11 mouse cellular contexts compared by ENCODE assay signal in the genomic region with DNA sequence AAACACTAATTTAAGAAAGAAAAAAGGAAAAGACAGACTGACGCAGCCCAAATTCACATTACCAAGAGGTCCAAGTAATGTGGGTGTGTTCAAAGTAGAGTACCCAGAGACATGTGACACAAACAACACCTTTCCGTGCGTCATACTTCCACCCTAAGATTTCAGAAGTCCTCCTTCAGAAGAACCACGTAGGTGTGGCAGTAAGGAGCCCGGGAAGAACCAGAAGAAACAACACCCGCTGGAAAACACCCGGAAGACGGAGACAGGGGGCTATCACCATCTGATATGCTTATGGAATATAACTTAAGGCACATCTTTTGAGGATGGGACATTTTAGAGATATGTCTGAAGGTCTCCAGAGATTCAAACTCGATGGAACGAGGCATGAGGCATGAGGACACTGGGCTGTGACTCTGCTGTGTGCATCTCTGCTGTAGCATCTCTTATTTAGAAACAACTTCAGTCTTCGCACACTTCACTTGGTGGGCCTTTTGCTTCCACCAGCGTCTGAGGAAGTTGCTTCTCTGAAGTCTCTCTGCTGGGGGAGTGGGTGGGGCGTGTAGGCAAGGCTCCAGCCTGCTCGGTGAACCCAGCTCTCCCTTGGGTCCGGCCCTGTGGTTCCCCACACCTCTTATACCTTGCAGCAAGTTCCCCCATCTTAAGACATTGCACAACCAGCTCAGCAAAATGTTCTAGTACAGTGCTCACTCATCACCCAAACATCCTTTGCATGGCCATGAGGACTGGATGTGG. TPM values are rescaled to one million over a fixed set of nuclear protein-coding genes. Genes with fewer than 3 reads are reported as not detected.
DNase-seq lines count a peak whose midpoint lies in the region; ATAC-seq lines count a peak whose summit lies in the region.
"Had no signal": no experiment of that assay in that cellular context is flagged by ENCODE, and none has a peak within 500 bp of the region (broad histone marks: within the 10 kb centered on the region; RNA-seq: fewer than 3 reads in every experiment).

No protein-coding gene starts in this region.

- H3K9ac ChIP-seq in forebrain, embryonic 14.5 days (ENCODE audit: low read length) = no peak overlapping the region
- H3K9ac ChIP-seq: forebrain, embryonic 13.5 days; limb, embryonic 13.5 days had no signal

- no peak overlapping the region for H3K4me2 ChIP-seq in forebrain, embryonic 14.5 days (ENCODE audit: low read length)
- H3K4me2 ChIP-seq: forebrain, embryonic 13.5 days; limb, embryonic 13.5 days had no signal

- WGBS in forebrain, embryonic 14.5 days = 93% methylated on average over 15 of the region's 15 CpGs

- ATAC-seq in activated CD4-positive, CD25-positive, alpha-beta regulatory T cell, adult 4 months = peak; percentile 51
- no peak for ATAC-seq in cerebellum, adult (ENCODE audit: insufficient number of reproducible peaks, low FRiP score, low TSS enrichment)
- no peak for ATAC-seq in forebrain, embryonic 14.5 days
- ATAC-seq: forebrain, embryonic 13.5 days had no signal

- H3K27ac ChIP-seq in forebrain, embryonic 14.5 days (ENCODE audit: low read depth, low read length) = no peak overlapping the region
- H3K27ac ChIP-seq: forebrain, embryonic 13.5 days; limb, embryonic 13.5 days had no signal

- peaks cover 3% of the 10 kb centered on the region; the same call in 1 of the 2 replicates for H3K9me3 ChIP-seq in forebrain, embryonic 14.5 days (replicated peaks; ENCODE audit: control insufficient read depth, low read length)
- H3K9me3 ChIP-seq: forebrain, embryonic 13.5 days; limb, embryonic 13.5 days had no signal

- H3K27me3 ChIP-seq in forebrain, embryonic 14.5 days (replicated peaks; ENCODE audit: control insufficient read depth, insufficient read depth, low read length) = no peaks in the 10 kb centered on the region
- H3K27me3 ChIP-seq: forebrain, embryonic 13.5 days; limb, embryonic 13.5 days had no signal

- H3K4me1 ChIP-seq in forebrain, embryonic 14.5 days (ENCODE audit: control insufficient read depth, insufficient read depth, low read length) = no peaks in the 10 kb centered on the region
- H3K4me1 ChIP-seq: forebrain, embryonic 13.5 days had no signal

- no peaks in the 10 kb centered on the region for H3K36me3 ChIP-seq in forebrain, embryonic 14.5 days (ENCODE audit: control insufficient read depth, insufficient read depth, low read length)
- H3K36me3 ChIP-seq: limb, embryonic 13.5 days had no signal

- peak; percentile 24 for DNase-seq in kidney, adult 9 months
- no peak for DNase-seq in kidney, postnatal 4 days
- peak; percentile 69 to 80 for DNase-seq in lung, postnatal 4 days
- DNase-seq in thymus, postnatal 10 days (ENCODE audit: low spot score in 2 of 2) = peak; percentile 59 to 60
- DNase-seq in urinary bladder, adult 2 months (ENCODE audit: low spot score) = no peak
- DNase-seq in forebrain, embryonic 14.5 days (ENCODE audit: low spot score) = no peak
- DNase-seq: cerebellum, postnatal 10 days had no signal

- H3K4me3 ChIP-seq in forebrain, embryonic 14.5 days (ENCODE audit: low read depth, low read length) = no peak overlapping the region
- H3K4me3 ChIP-seq: forebrain, embryonic 13.5 days; limb, embryonic 13.5 days had no signal

RNA-seq across cellular contexts. Expression of gene Pip4k2a, which starts 13.7 kb away (rescaled TPM):
- 10 to 100 TPM; 17.7 to 18.7 TPM for polyA plus RNA-seq in activated CD4-positive, CD25-positive, alpha-beta regulatory T cell, adult 4 months (2017; shearing (Covaris generic))
- polyA plus RNA-seq in urinary bladder, adult 2 months (2012; rRNA removed) = 16.8 and 19.9 TPM in 2 replicates
- 11.0 and 12.1 TPM in 2 replicates for polyA plus RNA-seq in forebrain, embryonic 14.5 days (2014; fragmentation: Nextera tagmentation; extraction: Ambion mirVana)

RNA-seq across cellular contexts. Expression of gene 4930426L09Rik, which starts 13.9 kb away (rescaled TPM):
- polyA plus RNA-seq in activated CD4-positive, CD25-positive, alpha-beta regulatory T cell, adult 4 months (2017; shearing (Covaris generic)) = 1 to 10 TPM in 1 of 2 experiments, not detected in 1; 1.6 TPM
- polyA plus RNA-seq in urinary bladder, adult 2 months (2012; rRNA removed) = 1.6 and 1.7 TPM in 2 replicates
- 0.30 and 0.58 TPM in 2 replicates for polyA plus RNA-seq in forebrain, embryonic 14.5 days (2014; fragmentation: Nextera tagmentation; extraction: Ambion mirVana)

Comparison
In these comparisons a context has a peak if more than half of its experiments do, and no peak if none do; other contexts are left out.
1. DNase-seq: peak in kidney, adult 9 months (single experiment), lung, postnatal 4 days (2 of 2) and thymus, postnatal 10 days (2 of 2); none in kidney, postnatal 4 days (0 of 2), urinary bladder, adult 2 months (single experiment) and forebrain, embryonic 14.5 days (single experiment).